Mouse (Mus musculus) layer of hippocampus, postnatal 36 days (tissue): ENCODE measurements around the gene Lrrc63. TPM values are rescaled to one million over a fixed set of nuclear protein-coding genes. Genes with fewer than 3 reads are reported as not detected.
"Not testable (repeated sequence)": the region's sequence is repeated elsewhere in the genome, so short reads cannot be mapped to it uniquely, and the experiment has no call there.

Source experiments
- DNase-seq, 2 experiments: peaks; one replicate each; pipeline ENCODE4 v3.0.0; 2022
- total RNA-seq, 2 experiments: library from RNA; stranded (reverse); gene quantifications; 2 replicates each; pipeline ENCODE4 v1.2.3; 2021

The Lrrc63 gene
- not detected for total RNA-seq

GRCm38 (mm10) chr14:75130501-75131318, at the start of gene Lrrc63, which contains the start of gene Lcp1:
Lrrc63 (minus strand) TSS chr14:75130881.
Lcp1 (plus strand) TSS chr14:75131101.
- peak; percentile 54 to 63 for DNase-seq

DNA sequence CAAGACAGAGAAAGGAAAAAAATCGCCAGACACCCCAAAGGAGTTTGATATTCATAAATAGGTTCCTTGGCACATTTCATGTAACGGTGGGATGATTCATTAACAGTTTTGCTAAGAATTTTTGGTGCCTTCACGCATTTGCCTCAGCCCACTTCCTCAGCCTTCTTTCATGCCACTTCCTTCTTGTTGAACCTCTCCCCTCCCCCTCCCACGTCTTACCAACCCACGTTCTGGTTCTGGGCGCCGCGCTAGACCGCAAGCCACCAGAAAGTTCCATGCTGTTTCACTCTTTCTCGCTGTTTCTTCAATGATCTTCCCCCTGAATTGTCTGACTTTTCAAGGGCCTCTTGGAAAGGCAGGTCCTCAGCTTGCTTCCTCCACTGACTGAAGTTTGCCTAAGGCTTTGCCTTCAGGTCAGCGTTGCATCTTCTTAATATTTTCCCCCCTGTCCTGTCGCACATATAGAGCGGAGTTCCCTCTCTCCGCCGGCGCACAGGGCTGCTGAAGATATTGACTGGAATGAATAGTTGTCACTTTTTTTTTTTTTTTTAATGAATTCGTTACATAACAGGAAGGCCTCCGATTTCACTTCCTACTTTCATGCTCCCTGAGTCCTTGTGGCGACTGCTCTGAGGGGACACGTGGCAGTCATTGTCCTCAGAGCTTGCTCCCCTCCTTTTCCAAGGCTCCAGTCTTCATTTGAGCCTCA, 48.7 kb upstream of the Lrrc63 start:
- DNase-seq, result no peak

DNA sequence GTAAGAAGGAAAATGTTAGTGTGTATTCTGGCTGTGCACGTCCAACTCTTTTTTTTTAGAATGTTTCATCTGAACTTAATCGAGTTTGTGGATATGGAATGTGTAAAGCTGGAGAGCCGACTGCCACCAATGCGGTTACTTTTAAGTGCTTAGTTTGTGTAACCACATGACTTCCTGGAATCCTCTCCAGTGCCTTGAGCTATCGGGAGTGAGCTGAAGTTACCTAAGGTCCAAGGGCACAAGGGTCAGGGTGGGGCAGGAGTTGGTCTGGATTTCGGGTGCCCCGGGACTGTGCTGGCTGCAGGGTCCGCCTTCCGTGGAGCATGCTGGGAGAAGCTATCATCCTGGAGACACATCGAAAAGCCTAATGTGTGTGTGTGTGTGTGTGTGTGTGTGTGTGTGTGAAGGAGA, 48.1 kb upstream of the Lrrc63 start:
- no peak for DNase-seq

- DNase-seq, result no peak
Observed at GRCm38 (mm10) chr14:75178384-75178793, 47.7 kb upstream of the Lrrc63 start.

GRCm38 (mm10) chr14:75177400-75177799, 46.7 kb upstream of the Lrrc63 start:
- DNase-seq, result no peak

DNA sequence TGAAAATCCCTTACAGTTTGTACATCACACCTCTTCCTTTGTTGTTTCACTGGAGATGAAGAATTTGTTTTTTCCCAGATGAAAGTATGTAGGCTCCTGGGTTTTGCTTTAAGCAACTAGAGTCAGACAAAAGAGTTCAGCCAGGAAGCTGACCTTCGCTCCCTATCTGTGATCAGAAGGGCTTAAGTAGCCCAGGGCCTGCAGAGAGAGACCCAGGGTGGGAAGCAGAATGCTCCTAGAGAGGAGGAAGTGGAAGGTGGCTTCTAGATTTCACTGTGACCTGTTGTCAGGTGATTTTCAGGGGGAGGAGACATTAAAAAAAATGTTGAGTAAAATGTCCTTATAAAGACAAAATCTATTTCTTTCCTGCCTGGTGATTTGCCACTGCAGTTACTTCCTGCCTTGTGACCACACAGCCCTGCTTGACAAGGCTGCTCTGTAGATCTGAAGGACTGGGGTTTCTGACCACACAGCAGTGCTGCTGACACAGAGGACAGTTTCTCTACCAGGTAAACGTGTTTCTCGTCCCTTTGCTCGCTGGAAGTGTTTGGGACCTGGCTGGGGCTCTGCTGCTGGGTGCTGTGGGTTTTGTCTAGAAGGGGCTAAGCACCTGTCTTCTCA, 45.9 kb upstream of the Lrrc63 start:
- DNase-seq, result no peak

DNA sequence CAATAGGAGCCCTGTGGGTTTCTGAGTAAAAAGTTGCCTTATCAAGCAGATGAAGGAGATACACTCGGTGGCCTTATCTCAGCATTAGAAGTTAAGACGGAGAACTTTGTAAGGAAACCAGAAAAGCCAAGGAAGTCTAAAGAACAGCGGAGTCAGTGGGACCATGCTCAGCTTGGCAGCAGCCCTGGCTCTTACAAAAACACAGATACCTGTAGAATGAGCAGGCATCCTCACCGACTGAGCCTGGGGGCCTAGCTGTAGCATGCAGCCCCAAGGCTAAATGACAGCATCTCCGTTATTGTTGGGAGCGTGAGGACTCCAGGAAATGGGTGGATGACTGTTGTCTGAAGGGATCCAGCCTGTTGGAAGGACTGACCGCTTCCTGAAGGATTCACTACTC, 45.1 kb upstream of the Lrrc63 start:
- no peak for DNase-seq

GRCm38 (mm10) chr14:75174731-75175555, 44.3 kb upstream of the Lrrc63 start:
- no peak for DNase-seq

DNA sequence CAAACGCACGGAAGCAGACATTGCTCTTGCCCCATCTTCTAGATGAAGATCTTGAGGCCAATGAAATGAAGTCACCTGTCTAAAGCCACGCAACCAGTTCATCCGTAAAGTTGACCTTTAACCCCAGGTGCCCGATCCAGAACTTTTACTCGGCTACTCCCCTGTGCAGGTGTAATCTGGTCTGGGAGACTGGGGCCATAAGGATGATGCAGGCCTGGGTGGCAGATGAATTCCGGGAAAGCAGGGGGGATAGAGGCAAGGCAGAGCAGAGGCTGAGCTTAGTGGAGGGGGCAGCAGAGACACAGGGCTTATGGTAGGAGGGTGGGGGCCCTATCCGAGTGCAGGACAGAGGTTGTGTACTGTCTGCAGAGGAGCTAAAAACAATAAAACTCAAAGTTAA, 43.6 kb upstream of the Lrrc63 start:
- DNase-seq, result no peak

GRCm38 (mm10) chr14:75170546-75170945, 39.9 kb upstream of the Lrrc63 start:
- DNase-seq, result no peak

- no peak for DNase-seq
Observed at GRCm38 (mm10) chr14:75168501-75168900, 37.8 kb upstream of the Lrrc63 start.

DNA sequence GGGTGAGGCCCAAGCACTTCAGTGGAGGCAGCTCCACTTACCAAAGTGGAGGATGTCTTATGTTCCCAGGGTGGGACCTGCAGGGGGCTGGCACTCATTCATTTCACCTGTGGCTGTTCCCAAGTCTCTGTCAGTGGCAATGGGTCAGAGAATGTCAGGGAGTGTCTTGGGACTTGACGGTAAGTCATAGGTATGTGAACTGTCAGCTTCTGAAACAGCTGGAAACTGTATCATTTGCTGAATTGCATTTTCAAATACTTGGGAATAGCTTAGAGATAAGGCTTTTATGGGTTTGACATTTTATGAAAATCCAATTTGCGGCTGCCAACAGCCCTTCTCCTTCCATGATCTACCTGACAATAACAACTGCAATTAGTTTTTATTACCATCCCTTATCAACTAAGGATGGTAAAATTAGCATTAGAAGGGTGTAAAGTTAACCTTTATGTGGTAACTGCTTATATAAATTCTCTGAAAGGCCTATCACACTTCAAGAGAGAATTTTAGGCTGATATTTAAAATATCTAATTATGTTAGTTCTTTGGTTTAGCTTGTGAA, 35.0 kb upstream of the Lrrc63 start:
- DNase-seq, result no peak

DNA sequence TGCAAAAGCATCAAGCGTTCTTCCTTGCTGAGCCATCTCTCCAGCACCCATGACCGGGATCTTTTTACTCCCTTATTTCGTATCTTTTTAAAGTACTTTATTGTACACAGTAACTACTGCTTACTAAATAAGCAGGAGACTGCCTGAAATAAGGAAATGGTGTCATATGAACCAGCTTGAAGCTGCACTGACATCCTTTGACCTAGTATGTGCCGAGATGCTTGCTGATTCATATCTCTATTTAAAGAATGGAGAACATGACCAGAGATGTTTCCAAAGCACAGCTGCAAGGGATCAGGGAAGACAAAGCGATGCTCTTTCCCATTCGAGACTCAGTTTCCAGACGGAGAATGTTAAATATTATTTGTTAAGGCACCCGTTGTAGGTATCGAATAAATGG, 33.7 kb upstream of the Lrrc63 start:
- DNase-seq, result no peak

GRCm38 (mm10) chr14:75163866-75164265, 33.2 kb upstream of the Lrrc63 start:
- no peak for DNase-seq

DNA sequence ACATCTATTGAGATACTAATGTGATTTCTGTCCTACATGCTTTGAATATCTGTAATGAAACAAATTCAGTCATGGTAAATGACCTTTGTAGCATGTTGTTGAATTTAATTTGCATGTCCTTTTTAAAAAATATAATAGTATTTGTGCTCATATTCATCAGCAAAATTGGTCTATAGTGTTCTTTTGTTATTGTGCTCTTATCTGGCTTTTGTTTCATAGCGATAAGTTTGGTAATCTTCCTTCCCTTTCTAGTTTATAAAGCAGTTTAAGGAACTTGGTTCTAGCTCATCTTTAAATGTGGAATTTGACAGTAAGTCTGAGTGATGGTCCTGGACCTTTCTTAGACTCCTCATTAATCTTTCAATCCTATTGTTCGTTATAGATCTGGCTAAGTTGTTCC, 28.7 kb upstream of the Lrrc63 start:
- no peak for DNase-seq

DNA sequence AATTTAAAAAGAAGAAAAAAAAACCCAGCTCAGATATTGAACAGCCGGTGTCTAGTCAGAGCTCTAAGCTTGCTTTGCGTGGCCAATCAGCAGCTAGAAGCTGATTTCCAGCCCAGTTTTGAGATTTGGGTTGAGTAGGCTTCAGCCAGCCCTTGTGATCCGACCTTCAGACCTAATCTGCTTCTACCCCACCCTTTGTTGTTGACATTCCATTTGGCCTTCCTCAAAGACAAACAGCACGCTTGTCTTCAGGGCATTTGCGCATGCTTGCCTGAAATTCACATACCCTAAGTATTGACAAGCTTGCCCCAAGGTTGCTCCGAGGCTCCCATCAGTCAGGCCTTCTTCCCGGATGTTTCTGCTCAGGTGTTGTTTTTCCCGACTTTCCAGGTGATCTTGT, 23.8 kb upstream of the Lrrc63 start:
- DNase-seq, result no peak

- DNase-seq, result no peak
Observed at GRCm38 (mm10) chr14:75151146-75151545, 20.5 kb upstream of the Lrrc63 start.

- DNase-seq, result no peak
Observed at GRCm38 (mm10) chr14:75150653-75151052, 20.0 kb upstream of the Lrrc63 start.

GRCm38 (mm10) chr14:75148229-75148628, 17.5 kb upstream of the Lrrc63 start:
- DNase-seq, result no peak

GRCm38 (mm10) chr14:75147706-75148105, 17.0 kb upstream of the Lrrc63 start:
- DNase-seq, result not testable (repeated sequence)

DNA sequence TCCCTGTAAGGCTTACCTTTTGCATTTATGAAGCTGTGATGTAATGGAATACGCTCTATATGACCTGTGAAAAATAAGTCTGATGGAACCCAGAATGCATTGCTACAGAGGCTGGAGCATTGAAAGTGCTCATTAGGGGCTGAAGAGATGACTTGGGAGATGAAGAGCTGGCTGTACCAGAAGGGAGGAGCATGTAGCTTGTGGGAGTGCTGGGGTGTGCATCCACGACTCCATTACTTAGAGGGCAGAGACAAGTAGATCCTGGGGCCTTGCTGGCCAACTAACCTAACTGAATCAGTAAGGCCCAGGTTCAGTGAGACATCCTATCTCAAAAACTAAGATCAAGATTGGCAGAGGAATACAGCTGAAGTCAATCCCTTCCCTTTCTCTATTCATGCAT, 8.5 kb upstream of the Lrrc63 start:
- DNase-seq, result no peak

GRCm38 (mm10) chr14:75138503-75138902, 7.8 kb upstream of the Lrrc63 start:
- DNase-seq, result no peak
